Mouse (Mus musculus) lung, postnatal 14 days (tissue): Measurements from ENCODE around the gene Anks3.

Experiments
- DNase-seq: peaks from one replicate; pipeline ENCODE4 v3.0.0; 2021

Gene Anks3

DNA sequence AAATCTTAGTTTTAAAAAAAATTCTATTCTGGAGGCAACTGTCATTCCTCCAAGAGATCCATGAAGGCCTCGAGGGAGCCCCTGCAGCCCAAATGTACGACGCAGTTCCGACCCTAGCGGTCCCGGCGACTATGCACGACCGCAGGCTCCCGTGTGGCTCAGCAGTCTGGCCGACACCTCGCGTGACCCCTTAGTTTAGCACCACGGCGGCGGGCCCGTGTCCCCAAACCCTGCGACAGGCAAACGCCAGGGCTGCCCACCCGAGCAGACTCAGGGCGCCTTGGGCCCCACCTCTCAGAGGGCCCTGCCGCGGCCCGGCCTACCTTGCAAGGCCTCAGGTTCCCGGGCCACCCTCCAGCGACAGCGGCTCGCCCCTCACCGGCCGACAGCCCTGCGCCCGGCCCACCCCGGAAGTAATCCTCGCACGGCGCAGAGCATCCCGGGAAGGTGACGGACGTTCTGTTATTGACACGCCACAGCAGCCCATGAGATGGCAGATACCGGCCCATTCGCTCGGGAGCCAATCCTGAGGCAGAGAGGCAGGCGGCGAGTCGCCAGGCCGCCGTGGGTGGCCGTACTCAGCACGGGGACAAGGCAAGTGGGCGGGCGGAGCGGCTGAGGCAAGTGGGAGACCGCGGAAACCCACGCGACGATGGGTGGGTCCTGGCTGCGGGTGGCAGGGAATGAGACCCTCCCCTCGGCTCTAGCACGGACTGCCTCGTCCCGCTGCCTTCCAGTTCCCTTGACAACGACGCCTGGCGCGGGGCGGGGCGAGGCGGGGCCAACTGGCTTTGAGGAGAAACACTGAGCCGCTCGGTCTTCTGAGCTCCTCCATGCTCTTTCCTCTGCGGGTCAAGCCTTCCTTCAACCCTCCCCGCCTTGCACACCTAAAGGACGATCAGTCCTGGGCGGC is at the start of gene Anks3:
Anks3 (minus strand) TSS at position 409 of the 913 bp plus-strand sequence.
- DNase-seq, result peak; percentile 95

DNA sequence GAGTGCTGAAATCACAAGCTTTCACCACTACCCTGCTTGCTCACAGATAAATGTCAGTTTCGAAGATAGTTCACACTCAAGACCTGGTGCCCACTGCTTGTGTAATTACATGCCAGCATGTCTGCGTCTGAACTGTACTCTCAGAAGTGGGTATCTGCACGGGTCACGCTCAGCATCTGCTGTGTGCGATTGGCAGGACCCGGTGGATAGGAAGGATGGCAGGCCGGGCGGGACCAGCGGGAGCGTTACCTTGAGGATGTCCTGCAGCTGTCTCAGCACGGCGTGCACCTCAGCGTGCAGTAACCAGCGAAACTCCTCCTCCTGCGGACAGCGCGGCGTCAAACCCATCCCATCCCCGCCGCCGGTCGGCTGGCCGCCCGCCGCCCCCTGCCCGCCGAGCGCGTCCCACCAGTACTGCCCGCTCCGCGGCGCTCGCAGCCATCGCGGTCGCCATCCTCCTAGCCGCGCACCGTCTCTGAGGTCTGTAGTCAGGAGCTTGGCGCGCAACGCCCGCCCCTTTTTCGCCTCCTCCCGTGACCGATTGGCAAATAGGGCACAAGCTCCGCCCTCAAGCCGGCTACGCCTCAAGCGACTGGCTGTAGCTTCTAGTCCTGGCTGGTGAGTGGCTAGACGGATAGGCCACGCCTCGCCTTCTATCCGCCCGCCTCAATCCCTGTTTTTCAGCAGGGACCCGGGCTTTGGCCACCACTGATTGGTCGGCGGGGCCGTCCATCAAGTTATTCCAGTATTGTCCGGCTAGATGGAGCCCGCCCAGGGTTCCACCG is 49.2 kb upstream of the Anks3 start, which contains the start of gene Rogdi:
Rogdi (minus strand) TSS at position 500 of the 785 bp plus-strand sequence.
- peak; percentile 97 for DNase-seq

DNA sequence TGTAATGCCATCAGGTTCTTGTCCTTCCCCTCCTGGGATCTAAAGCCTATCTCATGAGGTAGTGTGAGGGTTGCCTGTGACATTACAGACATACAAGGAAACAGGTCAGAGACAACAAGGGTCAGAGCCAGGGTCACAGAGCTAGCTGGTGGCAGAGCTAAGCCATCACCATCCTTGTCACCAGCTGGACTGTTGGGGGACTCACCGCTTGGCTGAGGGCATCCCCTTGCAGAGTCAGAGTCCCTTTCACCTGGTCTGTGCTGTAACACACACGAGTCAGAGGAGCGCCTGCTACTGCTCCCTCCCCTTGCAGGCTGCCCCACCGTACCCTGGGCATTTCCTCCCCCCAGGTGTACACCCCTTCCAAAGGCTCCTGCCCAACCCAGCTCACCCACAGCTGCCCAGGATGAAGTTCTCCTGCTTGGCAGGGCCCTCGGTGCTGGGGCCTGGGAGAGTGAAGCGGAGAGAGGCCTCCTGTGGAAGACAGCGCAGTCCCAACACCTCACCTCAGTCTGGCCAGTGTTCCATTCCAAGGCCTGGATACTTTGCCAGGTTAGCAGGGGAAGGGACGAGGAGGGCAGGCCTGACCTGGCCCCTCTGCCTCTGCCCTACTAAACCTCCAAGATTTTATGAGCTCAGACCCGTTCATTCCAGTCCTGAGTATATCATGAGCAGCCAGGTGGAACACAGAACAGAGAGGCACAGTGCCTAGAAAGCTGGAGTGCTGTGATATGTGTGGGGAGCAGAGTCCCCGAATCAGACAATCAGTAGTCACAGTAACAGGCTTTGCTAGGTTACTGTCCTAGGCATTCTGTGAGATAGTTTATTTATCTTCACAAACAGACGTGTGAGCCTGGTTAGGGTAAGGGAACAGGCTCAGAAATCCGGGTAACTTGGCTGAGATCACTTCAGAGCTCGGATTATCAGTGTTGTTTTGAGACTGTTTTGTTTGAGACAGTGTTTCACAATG is 48.3 kb upstream of the Anks3 start:
- DNase-seq, result no peak

DNA sequence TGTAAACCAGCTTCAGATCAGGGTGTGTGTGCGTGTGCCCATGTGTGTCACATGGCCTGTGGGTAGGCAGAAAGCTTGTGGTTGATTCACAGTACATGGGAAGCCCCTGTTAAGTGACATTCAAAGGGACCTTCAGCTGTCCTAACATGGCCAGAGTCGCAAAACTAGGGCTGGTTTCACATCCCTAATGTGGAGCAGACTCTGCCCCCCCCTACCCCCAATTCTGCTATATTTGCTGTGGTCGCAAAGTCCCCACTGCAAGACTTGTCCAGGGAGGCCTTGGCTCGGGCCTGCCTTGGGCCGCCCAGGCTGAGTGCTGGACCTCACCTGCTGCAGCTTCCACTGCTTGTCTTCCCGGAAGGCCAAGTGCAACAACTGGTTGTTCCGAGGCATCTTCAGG is 47.3 kb upstream of the Anks3 start:
- DNase-seq, result no peak

DNA sequence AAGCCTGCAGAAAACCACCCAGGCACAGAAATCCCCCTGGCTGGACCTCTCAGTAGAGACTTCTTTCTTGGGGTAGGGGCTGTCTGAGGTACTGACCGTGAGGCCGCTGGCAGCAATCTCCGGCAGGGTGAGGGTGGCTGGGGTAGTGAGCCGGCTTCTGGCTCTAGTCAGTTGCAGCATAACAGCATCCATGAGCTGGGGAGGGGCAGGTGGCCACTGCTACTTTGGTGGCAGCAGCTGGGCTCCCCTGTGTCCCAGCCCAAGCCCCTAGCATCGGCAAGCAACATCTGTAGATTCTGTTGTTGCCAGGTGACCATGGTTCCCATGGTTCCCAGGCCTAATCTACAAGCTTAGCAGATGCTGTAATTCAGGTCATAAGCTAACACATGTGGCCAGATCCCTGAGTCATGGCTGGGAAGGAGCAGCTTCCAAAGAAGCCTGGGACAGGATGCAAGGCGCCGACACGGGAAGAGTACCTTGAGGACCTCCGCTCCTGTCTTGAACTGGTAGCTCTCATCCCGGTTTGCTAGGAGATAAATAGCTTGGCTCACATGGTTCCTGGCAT is 46.4 kb upstream of the Anks3 start:
- no peak for DNase-seq

DNA sequence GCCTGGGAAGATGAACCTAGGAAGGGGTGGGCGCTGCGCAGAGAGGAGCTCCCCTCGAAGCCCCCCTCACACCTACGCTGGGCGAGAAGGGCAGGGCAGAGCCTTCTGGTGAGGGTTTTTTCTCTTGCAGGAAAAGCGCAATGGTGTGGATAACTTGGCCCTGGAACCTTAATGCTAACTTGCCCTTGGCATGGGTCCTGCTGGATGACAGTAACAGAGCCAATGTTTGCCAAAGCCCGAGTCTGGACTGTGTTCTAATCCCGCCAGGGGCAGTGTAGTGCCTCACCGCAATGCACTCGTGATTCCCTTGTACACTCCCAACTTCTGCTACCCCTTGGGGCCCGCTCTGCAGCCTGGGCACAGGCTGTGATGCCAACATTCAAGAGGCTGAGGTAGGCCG is 44.1 kb upstream of the Anks3 start:
- no peak for DNase-seq

DNA sequence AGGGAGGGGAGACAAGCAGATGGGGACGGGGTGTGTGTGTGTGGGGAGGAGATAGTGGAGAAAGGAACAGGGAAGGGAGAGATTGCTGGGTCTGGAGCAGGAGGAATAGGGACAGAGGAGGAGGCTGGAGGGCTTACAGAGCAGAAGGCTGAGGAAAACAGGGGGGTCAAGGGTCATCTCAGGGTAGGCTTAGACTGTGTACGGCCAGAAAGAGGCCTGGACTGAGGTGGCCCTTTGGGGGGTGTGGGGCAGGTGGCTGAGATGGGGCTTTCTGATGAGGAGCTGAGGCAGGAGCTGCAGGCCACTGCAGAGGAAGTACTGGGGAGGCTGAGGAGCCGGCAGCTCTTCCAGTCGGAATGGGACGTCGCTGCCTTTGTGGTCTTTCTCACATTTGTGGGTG is 43.5 kb upstream of the Anks3 start:
- DNase-seq, result no peak

DNA sequence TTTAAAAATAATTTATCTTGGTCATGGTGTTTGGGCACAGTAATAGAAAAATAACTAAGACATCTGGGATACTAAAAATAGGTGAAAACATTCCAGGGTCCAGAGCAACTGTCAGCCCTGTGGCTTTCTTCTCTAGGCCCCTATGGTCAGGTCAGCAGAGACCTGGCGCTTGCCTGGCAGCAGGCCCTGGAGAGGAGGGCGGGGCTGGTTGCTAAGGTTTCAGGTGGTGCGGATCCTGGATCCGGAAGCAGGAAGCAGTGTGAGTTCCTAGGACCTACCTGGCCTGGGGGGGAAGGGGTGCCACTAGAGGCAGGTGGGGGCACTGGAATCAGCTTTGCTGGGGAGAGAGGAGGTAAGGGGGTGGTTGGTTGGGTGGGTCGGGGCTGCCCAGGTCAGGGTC is 43.1 kb upstream of the Anks3 start, which contains the start of gene Smim22:
Smim22 (plus strand) TSS at position 222 of the 400 bp plus-strand sequence.
- peak; percentile 68 for DNase-seq

DNA sequence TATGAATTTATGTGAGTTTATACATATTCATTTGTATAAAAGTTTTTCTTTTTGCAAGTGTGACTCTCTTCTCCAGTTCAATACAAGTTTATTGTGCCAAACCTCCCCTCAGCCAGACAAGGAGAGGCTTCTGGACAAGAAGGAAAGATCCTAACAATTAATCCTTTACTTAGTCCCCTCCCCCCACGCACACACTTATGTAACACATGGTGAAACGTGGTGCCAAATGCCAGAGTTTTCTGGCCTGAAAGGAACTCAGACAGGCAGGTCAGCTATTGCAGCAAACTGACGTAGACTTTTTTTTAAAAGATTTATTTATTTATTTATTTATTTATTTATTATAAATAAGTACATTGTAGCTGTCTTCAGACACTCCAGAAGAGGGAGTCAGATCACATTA is 36.6 kb upstream of the Anks3 start:
- DNase-seq, result no peak

DNA sequence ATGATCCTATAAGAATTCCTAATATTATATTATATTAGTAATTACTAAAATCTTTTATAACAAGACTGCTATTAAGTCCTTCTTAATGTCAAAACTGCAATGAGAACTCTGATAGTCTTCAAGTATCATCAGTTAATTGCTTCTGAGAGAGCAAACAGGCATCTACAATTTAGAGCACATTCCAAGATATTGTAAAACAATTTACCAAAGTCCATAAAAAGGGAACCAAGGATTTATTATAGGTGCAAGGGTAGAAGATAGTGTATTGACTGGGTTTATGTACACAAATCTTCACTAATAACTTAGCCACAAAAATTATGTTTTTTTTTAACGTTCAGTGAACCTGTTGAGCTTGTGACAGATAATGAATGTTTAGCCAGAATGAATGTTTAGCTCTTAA is 35.0 kb upstream of the Anks3 start:
- DNase-seq, result no peak

DNA sequence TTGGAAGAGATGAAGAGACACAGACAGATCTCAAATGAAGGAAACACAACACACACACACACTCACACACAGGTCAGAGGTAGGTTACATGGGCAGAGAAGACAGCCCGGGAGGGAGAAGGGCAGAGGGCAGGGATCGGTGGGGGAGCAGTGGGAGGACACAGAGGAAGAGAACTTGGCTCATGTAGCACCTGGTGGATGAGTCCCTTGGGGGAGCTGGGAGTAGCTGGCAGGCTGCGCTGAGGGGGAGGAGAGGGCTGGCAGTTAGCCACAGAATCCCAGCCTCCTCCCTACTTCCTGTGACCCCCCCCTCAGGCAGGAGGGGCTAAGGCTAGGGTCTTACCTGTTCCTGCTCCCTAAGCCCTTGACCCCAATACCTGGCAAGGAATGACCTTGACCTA is 33.5 kb upstream of the Anks3 start, which contains the start of gene Sept12:
Sept12 (minus strand) TSS at position 300 of the 400 bp plus-strand sequence.
- DNase-seq, result no peak

DNA sequence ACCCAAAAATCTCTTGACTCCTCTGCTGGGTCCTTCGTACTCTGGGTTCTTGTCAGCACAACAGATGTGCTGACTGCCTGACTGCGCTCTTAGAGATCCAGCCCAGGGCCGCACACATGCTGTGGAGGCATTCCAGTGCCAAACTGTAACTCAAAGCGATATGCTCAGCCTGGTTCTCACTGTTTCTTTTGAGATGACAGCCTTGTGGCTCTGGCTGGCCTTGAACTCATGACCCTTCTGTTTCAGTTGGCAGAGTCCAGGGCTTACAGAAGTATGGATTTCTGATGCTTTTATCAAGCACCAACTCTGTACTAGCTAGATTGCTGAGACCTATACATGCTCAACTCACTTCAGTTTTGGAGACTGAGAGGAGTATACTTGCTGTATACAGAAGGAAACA is 29.3 kb upstream of the Anks3 start:
- no peak for DNase-seq

DNA sequence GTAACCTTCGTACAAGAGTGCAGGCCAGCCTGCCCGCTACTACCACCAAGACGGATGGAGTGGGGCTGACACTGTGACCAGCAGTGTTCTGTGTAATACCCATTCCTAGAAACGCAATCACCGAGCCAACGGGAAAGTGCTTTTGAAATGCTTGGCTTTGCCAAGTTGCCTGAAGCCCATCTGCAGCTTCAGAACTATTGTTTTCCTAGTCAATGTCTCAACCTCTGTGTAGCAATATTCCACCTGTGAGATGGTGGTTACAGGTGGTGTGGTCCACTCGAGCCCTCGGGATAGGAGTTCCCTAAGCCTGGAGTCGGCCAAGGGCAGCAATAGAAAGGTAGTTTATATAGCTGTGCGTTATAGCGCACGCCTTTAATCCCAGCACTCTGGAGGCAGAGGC is 20.7 kb upstream of the Anks3 start:
- no peak for DNase-seq

DNA sequence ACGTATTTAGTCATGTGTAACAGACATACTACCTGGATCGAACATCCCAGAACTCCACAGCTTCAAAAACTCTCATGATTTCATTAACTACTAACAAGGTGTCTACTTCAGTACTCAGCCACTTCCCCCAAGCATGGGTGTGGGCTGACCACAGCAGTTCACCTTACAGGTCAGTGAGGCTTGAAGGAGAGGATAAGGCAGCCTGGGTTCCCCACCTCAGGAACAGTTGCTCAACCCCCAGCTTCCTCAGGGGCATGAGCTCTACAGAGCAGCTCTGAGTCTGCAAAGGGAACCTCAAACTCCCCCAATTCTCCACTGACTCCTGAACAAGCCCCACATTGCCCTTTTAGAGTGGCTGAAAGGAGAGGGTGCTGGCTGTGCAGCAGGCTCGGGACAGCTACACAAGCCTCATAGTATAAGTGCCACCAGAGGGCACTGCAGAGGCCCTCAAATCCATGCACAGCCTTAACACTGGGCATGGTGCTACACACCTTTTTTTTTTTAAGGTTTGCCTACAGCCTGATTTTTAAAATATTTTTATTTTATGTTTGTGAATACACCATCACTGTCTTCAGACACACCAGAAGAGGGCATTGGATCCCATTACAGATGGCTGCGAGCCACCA is 15.9 kb upstream of the Anks3 start:
- peak; percentile 46 for DNase-seq

DNA sequence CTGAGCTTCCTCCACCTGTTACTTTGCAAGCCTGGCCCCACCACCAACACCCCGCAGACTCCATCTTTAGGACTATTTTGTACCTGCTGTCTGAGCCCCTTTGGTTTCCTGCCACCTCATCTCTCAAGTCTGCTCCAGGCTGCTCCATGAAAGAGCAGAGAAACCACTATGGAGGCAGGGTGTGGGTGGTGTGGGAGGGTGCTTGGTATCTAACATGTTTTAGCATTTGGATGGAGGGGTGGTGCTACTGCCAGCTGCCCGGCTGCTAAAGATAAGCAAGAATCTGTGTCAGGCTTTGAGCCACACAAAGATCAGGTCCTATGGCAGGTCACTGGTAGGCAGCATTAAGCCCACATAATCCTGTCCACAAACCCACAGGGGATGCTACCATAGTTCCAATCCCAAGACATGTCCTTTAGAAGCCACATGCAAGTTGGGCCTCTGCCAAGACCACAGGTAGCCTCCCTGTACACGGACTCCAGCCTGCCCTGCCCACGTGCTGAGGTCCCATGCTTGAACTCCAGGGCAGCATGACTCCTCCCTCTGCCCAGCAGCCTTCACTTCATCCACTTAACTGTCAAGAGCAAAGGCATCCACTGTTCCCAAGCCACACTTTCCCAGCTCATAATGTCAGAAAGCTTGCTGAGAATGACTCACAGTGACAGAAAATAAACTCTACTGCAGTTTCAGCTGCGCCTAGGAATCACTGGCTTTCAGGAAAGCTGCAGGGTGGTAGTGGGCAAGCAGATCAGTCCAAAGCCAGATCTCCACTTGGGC is 14.5 kb upstream of the Anks3 start:
- DNase-seq, result peak; percentile 29

DNA sequence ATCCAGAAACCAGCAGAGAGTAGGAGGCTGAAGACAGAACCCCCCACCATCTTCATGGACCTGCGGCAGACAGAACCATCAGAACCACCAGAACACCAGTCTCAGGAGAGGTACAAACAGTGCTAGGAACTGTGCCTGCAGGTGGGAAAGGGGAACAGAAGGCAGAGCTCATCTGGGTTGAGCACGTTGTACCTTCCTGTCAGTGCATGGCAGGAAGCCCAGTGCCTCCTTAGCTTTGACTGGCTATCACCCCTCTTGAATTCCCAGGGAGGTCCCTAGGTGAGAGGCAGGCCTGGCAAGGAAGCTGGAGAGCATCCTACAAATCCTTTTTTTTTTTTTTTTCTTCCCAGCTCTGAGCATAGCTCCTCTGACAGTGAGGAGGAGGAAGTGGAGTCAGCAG is 12.2 kb upstream of the Anks3 start:
- DNase-seq, result no peak

DNA sequence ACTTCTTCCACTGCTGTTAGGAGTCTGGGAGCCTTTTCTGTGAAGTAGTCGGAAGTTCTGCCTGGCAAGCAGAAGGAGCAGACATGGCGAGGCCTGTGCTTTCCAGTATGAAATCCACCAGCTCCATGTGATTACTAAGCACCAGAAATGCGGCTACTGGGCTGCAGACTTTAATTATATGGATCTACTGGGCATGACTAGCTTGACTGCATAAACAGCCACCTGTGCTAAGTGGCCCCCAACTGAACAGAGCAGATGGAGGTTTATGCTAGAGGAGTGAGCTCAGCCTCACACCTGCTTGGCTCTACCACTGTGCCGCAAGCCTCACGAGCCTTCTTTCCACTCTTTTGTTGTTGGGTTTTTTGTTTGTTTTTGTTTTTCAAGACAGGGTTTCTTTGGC is 10.5 kb upstream of the Anks3 start:
- DNase-seq, result no peak

DNA sequence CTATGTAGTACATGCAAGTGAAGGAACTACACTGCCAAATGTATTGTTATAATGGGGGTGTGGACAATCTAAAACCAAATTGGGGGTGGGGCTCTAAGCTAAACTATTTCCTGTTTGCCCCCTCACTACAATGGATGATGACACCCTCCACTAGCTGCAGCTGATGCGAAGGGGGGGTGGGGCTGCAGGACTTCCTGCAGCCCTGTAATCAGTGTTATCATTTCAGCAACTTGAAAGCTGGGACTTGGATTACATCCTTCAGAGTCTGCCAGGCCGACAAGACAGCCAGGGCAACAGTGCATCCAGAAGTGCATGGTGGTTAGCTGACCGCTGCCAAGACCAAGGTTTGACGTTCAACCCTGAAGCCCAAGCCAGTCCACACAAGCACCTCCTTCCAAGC is 7.6 kb upstream of the Anks3 start:
- peak; percentile 61 for DNase-seq

DNA sequence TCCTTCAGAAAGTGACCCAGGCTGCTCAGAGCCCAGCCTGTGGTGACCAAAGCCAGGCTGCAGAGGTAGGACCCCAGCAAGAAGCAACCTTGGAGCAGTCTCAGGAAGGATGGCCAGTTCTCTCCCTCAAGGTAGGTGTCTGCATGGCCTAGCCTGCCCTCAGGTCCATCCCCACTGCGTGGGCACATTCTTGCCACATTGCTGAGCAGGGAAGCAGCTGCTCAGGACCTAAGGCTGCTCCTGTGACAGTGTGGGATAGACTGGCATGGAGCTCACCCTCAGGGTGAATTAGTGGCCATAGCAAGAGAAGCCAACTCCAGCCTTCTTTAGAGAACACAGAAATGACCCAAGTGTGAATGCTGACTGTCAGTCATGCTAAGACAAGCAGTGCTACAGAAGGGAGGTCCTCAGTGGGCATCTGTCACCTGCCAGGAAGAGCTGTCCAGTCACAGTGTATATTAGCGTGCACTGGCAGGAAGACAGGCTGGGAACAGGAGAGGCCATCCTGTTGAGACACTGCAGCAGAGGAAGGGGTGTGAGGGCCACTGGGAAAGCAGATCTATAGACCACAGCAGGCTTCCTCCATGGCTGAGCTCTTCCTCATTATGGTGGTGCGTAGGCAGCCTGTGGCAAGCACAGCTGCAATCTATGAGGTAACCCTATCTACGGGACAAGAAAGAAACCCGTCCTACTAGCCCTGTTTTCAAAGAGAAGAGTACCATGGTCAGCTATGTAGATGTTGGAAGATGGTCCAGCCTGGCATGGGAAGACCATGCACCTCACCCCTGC is 5.2 kb upstream of the Anks3 start:
- peak; percentile 32 for DNase-seq

DNA sequence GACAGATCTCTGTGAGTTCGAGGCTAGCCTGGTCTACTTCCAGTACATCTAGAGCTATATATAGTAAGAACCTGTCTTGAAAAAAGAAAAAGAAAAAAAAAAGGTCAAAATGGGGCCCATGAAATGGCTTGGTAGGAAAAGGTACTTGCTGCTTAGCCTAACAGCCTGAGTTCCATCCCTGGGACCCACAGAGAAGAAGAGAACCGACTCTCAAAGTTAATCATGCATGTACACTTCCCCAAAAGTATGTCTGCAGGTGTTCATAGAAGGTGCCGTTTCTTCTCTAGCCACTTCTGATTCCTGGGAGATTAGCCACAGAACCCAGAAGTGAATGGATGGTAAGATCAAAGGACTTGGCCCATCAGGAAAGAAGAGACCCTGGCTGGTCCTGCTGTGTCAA is 4.4 kb upstream of the Anks3 start:
- no peak for DNase-seq
